11 mouse cellular contexts compared by ENCODE assay signal in genomic region chr5:31250716-31251115, GRCm38 (mm10). TPM values are rescaled to one million over a fixed set of nuclear protein-coding genes. Genes with fewer than 3 reads are reported as not detected.
DNase-seq lines count a peak whose midpoint lies in the region; ATAC-seq lines count a peak whose summit lies in the region.
"Had no signal": no experiment of that assay in that cellular context is flagged by ENCODE, and none has a peak within 500 bp of the region (broad histone marks: within the 10 kb centered on the region; RNA-seq: fewer than 3 reads in every experiment).

No protein-coding gene starts in this region.

- no peaks in the 10 kb centered on the region for H3K27me3 ChIP-seq in heart, embryonic 13.5 days (replicated peaks)
- H3K27me3 ChIP-seq in heart, embryonic 11.5 days (ENCODE audit: control insufficient read depth, insufficient read depth, low read length) = no peaks in the 10 kb centered on the region
- H3K27me3 ChIP-seq in hindbrain, embryonic 12.5 days = peaks cover 6% of the 10 kb centered on the region; the same call in 1 of the 2 replicates
- H3K27me3 ChIP-seq in midbrain, embryonic 15.5 days (replicated peaks) = no peaks in the 10 kb centered on the region
- H3K27me3 ChIP-seq: megakaryocyte, embryonic 14.5 days had no signal

- no peak overlapping the region for H3K27ac ChIP-seq in heart, embryonic 13.5 days (replicated peaks)
- H3K27ac ChIP-seq in heart, embryonic 11.5 days (ENCODE audit: low read depth, low read length) = no peak overlapping the region
- H3K27ac ChIP-seq in hindbrain, embryonic 12.5 days = no peak overlapping the region
- H3K27ac ChIP-seq in midbrain, embryonic 15.5 days = no peak overlapping the region

- H3K9ac ChIP-seq in heart, embryonic 13.5 days = peak overlapping the region; percentile 69
- H3K9ac ChIP-seq in heart, embryonic 11.5 days (ENCODE audit: low read depth, low read length) = no peak overlapping the region
- H3K9ac ChIP-seq in hindbrain, embryonic 12.5 days = no peak overlapping the region
- H3K9ac ChIP-seq in midbrain, embryonic 15.5 days = no peak overlapping the region

- H3K9me3 ChIP-seq in heart, embryonic 13.5 days = no peaks in the 10 kb centered on the region
- no peaks in the 10 kb centered on the region for H3K9me3 ChIP-seq in heart, embryonic 11.5 days (replicated peaks; ENCODE audit: control insufficient read depth, low read length)
- no peaks in the 10 kb centered on the region for H3K9me3 ChIP-seq in hindbrain, embryonic 12.5 days (replicated peaks)
- no peaks in the 10 kb centered on the region for H3K9me3 ChIP-seq in midbrain, embryonic 15.5 days
- H3K9me3 ChIP-seq: megakaryocyte, embryonic 14.5 days had no signal

- peaks cover 48% of the 10 kb centered on the region for H3K4me1 ChIP-seq in heart, embryonic 13.5 days
- H3K4me1 ChIP-seq in heart, embryonic 11.5 days (ENCODE audit: control insufficient read depth, insufficient read depth, low read length) = peaks cover 23% of the 10 kb centered on the region
- peaks cover 17% of the 10 kb centered on the region for H3K4me1 ChIP-seq in hindbrain, embryonic 12.5 days
- H3K4me1 ChIP-seq in midbrain, embryonic 15.5 days = peaks cover 5% of the 10 kb centered on the region; the same call in 1 of the 2 replicates

- peaks cover 98% of the 10 kb centered on the region for H3K36me3 ChIP-seq in heart, embryonic 13.5 days
- peaks cover 43% of the 10 kb centered on the region for H3K36me3 ChIP-seq in heart, embryonic 11.5 days (ENCODE audit: control insufficient read depth, insufficient read depth, low read length)
- H3K36me3 ChIP-seq in hindbrain, embryonic 12.5 days = peaks cover 95% of the 10 kb centered on the region
- H3K36me3 ChIP-seq in midbrain, embryonic 15.5 days (replicated peaks) = peaks cover 60% of the 10 kb centered on the region

- H3K4me3 ChIP-seq in heart, embryonic 13.5 days = no peak overlapping the region
- H3K4me3 ChIP-seq in heart, embryonic 11.5 days (ENCODE audit: low read depth, low read length) = no peak overlapping the region
- no peak overlapping the region for H3K4me3 ChIP-seq in hindbrain, embryonic 12.5 days
- no peak overlapping the region for H3K4me3 ChIP-seq in midbrain, embryonic 15.5 days
- H3K4me3 ChIP-seq: megakaryocyte, embryonic 14.5 days had no signal

- ATAC-seq in heart, embryonic 13.5 days (ENCODE audit: extremely low read depth, insufficient number of reproducible peaks, low FRiP score, low TSS enrichment) = no peak
- no peak for ATAC-seq in heart, embryonic 11.5 days (replicated peaks; ENCODE audit: insufficient number of reproducible peaks, low FRiP score, low TSS enrichment)
- ATAC-seq in hindbrain, embryonic 12.5 days (ENCODE audit: low FRiP score) = peak; percentile 39; the same call in 1 of the 2 replicates
- peak; percentile 56 for ATAC-seq in midbrain, embryonic 15.5 days (replicated peaks)
- ATAC-seq in erythroblast, adult 5-6 weeks (replicated peaks; ENCODE audit: low FRiP score, poor library complexity, severe bottlenecking) = no peak

- WGBS in heart, embryonic 13.5 days = 55% methylated on average over 4 of the region's 4 CpGs
- WGBS in heart, embryonic 11.5 days (ENCODE audit: insufficient replicate concordance) = 47% methylated on average over 4 of the region's 4 CpGs
- 67% methylated on average over 4 of the region's 4 CpGs for WGBS in hindbrain, embryonic 12.5 days
- 54% methylated on average over 4 of the region's 4 CpGs for WGBS in midbrain, embryonic 15.5 days

- DNase-seq in embryo, embryonic 10.5 days (ENCODE audit: low spot score) = peak; percentile 16
- DNase-seq in kidney, postnatal 25 days = no peak
- DNase-seq in frontal cortex, postnatal 36 days (ENCODE audit: low spot score in 2 of 2) = no peak

- 0 out of 2 replicates have a peak overlapping the region, but pooled peaks have one; percentile 68 for H3K4me2 ChIP-seq in heart, embryonic 13.5 days
- H3K4me2 ChIP-seq in heart, embryonic 11.5 days = no peak overlapping the region
- no peak overlapping the region for H3K4me2 ChIP-seq in hindbrain, embryonic 12.5 days (replicated peaks)
- no peak overlapping the region for H3K4me2 ChIP-seq in midbrain, embryonic 15.5 days

RNA-seq across cellular contexts. Expression of gene Krtcap3, which starts 0.8 kb away (rescaled TPM):
- 6.0 and 7.4 TPM in 2 replicates for polyA plus RNA-seq in heart, embryonic 13.5 days (2015; fragmentation: Nextera tagmentation; extraction: Ambion mirVana)
- polyA plus RNA-seq in heart, embryonic 11.5 days (2014; fragmentation: Nextera tagmentation; extraction: Ambion mirVana) = 7.1 and 7.7 TPM in 2 replicates
- 6.3 and 9.6 TPM in 2 replicates for polyA plus RNA-seq in hindbrain, embryonic 12.5 days (2016; fragmentation: Nextera tagmentation; extraction: Ambion mirVana)
- polyA plus RNA-seq in midbrain, embryonic 15.5 days (2015; fragmentation: Nextera tagmentation; extraction: Ambion mirVana) = 2.5 and 3.2 TPM in 2 replicates
- total RNA-seq in erythroblast, adult 5-6 weeks (2015; ENCODE audit: low replicate concordance) = 1.5 TPM in 1 of 2 replicates, not detected in the other
- total RNA-seq in erythroblast, adult 5-6 weeks (2017; ENCODE audit: low replicate concordance) = 4.0 and 4.6 TPM in 2 replicates

RNA-seq across cellular contexts. Expression of gene Gm9970, which starts 9.7 kb away (rescaled TPM):
- 0.68 TPM in 1 of 2 replicates, not detected in the other for polyA plus RNA-seq in heart, embryonic 13.5 days (2015; fragmentation: Nextera tagmentation; extraction: Ambion mirVana)
- polyA plus RNA-seq in heart, embryonic 11.5 days (2014; fragmentation: Nextera tagmentation; extraction: Ambion mirVana) = 0.53 and 0.59 TPM in 2 replicates
- 0.57 and 0.94 TPM in 2 replicates for polyA plus RNA-seq in hindbrain, embryonic 12.5 days (2016; fragmentation: Nextera tagmentation; extraction: Ambion mirVana)
- 0.45 and 0.69 TPM in 2 replicates for polyA plus RNA-seq in midbrain, embryonic 15.5 days (2015; fragmentation: Nextera tagmentation; extraction: Ambion mirVana)
- not detected in 2 replicates for total RNA-seq in erythroblast, adult 5-6 weeks (2015; ENCODE audit: low replicate concordance)
- not detected in 2 replicates for total RNA-seq in erythroblast, adult 5-6 weeks (2017; ENCODE audit: low replicate concordance)
- total RNA-seq: left cerebral cortex, postnatal 14 days had no signal
- polyA plus RNA-seq: cortical plate, adult 2 months had no signal

RNA-seq across cellular contexts. Expression of gene Nrbp1, which starts 10.1 kb away (rescaled TPM):
- 124 and 132 TPM in 2 replicates for polyA plus RNA-seq in heart, embryonic 13.5 days (2015; fragmentation: Nextera tagmentation; extraction: Ambion mirVana)
- 124 and 141 TPM in 2 replicates for polyA plus RNA-seq in heart, embryonic 11.5 days (2014; fragmentation: Nextera tagmentation; extraction: Ambion mirVana)
- polyA plus RNA-seq in hindbrain, embryonic 12.5 days (2016; fragmentation: Nextera tagmentation; extraction: Ambion mirVana) = 148 and 151 TPM in 2 replicates
- polyA plus RNA-seq in midbrain, embryonic 15.5 days (2015; fragmentation: Nextera tagmentation; extraction: Ambion mirVana) = 169 and 177 TPM in 2 replicates
- 20.1 and 31.5 TPM in 2 replicates for total RNA-seq in erythroblast, adult 5-6 weeks (2015; ENCODE audit: low replicate concordance)
- 23.0 and 28.1 TPM in 2 replicates for total RNA-seq in erythroblast, adult 5-6 weeks (2017; ENCODE audit: low replicate concordance)

RNA-seq across cellular contexts. Expression of gene Ppm1g, which starts 30.2 kb away (rescaled TPM):
- 101 and 107 TPM in 2 replicates for polyA plus RNA-seq in heart, embryonic 13.5 days (2015; fragmentation: Nextera tagmentation; extraction: Ambion mirVana)
- 103 and 116 TPM in 2 replicates for polyA plus RNA-seq in heart, embryonic 11.5 days (2014; fragmentation: Nextera tagmentation; extraction: Ambion mirVana)
- 149 TPM in 2 replicates for polyA plus RNA-seq in hindbrain, embryonic 12.5 days (2016; fragmentation: Nextera tagmentation; extraction: Ambion mirVana)
- polyA plus RNA-seq in midbrain, embryonic 15.5 days (2015; fragmentation: Nextera tagmentation; extraction: Ambion mirVana) = 191 and 200 TPM in 2 replicates
- 35.4 and 46.4 TPM in 2 replicates for total RNA-seq in erythroblast, adult 5-6 weeks (2015; ENCODE audit: low replicate concordance)
- 67.5 and 132 TPM in 2 replicates for total RNA-seq in erythroblast, adult 5-6 weeks (2017; ENCODE audit: low replicate concordance)

RNA-seq across cellular contexts. Expression of gene Ift172, which starts 40.2 kb away (rescaled TPM):
- polyA plus RNA-seq in heart, embryonic 13.5 days (2015; fragmentation: Nextera tagmentation; extraction: Ambion mirVana) = 21.8 and 22.6 TPM in 2 replicates
- polyA plus RNA-seq in heart, embryonic 11.5 days (2014; fragmentation: Nextera tagmentation; extraction: Ambion mirVana) = 22.7 and 30.7 TPM in 2 replicates
- 44.4 and 57.8 TPM in 2 replicates for polyA plus RNA-seq in hindbrain, embryonic 12.5 days (2016; fragmentation: Nextera tagmentation; extraction: Ambion mirVana)
- polyA plus RNA-seq in midbrain, embryonic 15.5 days (2015; fragmentation: Nextera tagmentation; extraction: Ambion mirVana) = 34.3 and 36.6 TPM in 2 replicates
- total RNA-seq in erythroblast, adult 5-6 weeks (2015; ENCODE audit: low replicate concordance) = 0.58 and 3.1 TPM in 2 replicates
- 5.6 and 7.9 TPM in 2 replicates for total RNA-seq in erythroblast, adult 5-6 weeks (2017; ENCODE audit: low replicate concordance)

Comparison
In these comparisons a context has a peak if more than half of its experiments do, and no peak if none do; other contexts are left out.
1. ATAC-seq: peak in hindbrain, embryonic 12.5 days (single experiment) and midbrain, embryonic 15.5 days (single experiment); none in heart, embryonic 13.5 days (single experiment), heart, embryonic 11.5 days (single experiment) and erythroblast, adult 5-6 weeks (single experiment).